Mouse (Mus musculus): Measurements from ENCODE around the gene Dhx33. TPM values are rescaled to one million over a fixed set of nuclear protein-coding genes. Genes with fewer than 3 reads are reported as not detected.

The Dhx33 gene
- total and polyA plus RNA-seq, 2 experiments = 7.8 to 22.0 TPM

DNA sequence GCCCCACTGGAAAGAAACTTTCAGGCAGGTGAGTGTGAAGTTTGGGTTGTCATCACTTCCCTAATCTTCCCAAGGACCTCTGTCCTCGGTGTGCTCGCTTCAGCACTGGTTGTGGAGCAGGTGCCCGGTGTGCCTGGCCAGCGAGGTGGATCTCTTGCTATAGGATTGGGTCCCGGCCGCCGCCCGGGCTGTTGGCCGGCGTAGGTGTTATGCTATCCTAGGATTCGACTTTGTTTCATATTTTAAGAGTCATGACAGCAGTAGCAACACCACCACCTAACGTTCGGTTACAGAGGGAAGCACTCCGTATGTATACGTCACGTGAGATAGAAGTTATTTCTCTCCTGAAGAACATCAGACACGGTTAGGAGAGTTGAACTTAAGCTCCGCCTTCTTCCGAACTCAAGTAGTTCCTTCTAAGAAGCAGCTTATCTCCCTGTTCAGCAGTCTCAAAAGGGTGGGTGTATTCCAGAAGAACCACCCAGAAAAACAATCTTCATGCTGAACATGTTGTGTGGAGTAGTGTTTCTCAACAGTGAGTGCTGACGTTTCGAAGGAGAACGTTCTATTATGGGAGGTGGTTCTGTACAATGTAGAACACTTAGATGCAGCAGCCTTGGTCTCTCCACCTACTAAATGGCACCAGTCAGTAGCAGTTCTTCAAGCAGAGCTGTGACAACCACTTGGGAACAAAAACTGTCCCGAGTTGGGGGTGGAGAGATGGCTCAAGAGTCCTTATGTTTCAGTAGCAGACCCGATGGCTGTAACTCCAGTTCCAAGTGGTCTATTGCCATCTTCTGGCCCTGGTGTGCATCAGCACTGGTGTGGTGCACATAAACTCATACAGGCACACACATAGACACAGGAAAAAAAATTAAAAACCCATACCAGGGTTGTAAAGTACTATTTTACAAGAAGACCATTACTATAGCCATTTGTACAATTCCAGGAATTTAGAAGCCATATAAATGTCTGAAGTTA is 33.4 kb downstream of the Dhx33 start:
- Histone ChIP-seq H3K4me3 (ENCODE audit: insufficient read depth, low read depth, low read length) (peak overlapping the region; percentile 97), H3K9ac (ENCODE audit: low read depth, low read length) (peak overlapping the region; percentile 84), H3K27me3 (ENCODE audit: control insufficient read depth, insufficient read depth, low read length) (no peaks in the 10 kb centered on the region), H3K4me1 (ENCODE audit: control insufficient read depth, insufficient read depth, low read length) (peaks cover 13% of the 10 kb centered on the region), H3K27ac (replicated peaks; ENCODE audit: insufficient read depth, low read depth, low read length) (peak overlapping the region; percentile 79), H3K36me3 (ENCODE audit: control insufficient read depth, insufficient read depth, low read length) (peaks cover 21% of the 10 kb centered on the region), H3K79me2 (ENCODE audit: control insufficient read depth, insufficient read depth, low read length) (peaks cover 13% of the 10 kb centered on the region; the same call in 1 of the 2 replicates)
- 11% methylated on average over 24 of the region's 24 CpGs for WGBS
- TF ChIP-seq POLR2A (IDR thresholded peaks at IDR 0.05; ENCODE audit: extremely low read depth, insufficient read depth, low read length) (no peak), CTCF (IDR thresholded peaks at IDR 0.05; ENCODE audit: low read depth, low read length) (peak; percentile 32; the same call in 1 of the 2 replicates)
- DNase-seq (ENCODE audit: extremely low read depth, low read depth, low spot score) = peak; percentile 55

DNA sequence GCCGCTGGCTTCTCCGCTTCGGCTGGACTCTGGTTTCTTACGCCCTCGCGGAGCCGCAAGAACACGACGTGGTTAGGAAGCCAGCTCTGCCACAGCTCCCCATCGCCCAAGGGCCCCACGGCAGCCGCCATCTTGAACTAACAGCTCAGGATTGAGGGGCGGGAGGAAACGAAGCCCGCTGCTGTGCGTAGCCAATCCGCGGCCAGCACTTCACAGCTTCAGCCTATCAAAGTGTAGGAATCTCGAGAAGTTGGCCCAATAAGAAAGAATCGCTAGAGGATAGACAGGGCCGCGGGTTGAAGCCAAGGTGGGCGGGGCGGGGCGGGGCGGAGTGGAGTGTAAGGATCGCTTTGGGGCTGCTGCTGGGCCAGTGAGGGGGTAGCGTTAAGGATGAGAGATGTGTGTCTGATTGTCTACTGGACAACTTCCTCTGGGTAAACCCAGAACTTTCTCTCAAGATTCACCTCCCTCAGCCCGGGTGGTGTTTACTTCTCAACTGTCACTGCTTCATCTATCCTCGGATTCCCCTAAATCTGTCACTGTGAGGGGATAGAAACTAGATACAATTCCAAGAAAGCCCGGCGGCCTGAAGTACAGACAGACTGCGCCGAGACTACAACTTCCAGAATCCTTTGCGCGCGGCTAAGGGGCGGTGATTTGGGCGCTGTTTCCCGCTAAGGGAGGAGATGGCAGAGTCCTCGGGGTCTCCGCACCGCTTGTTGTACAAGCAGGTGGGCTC is 34.2 kb downstream of the Dhx33 start, which contains the start of the genes Nup88 and Rpain:
Gene Nup88, minus strand, starts transcription at position 153 of the 739 bp plus-strand sequence.
Gene Rpain, plus strand, starts transcription at position 393 of the 739 bp plus-strand sequence.
- Histone ChIP-seq H3K27ac (replicated peaks; ENCODE audit: insufficient read depth, low read depth, low read length) (peak within 1 kb of the TSS; percentile 79), H3K4me1 (ENCODE audit: control insufficient read depth, insufficient read depth, low read length) (peaks cover 13% of the 10 kb centered on the region)
- TF ChIP-seq CTCF (IDR thresholded peaks at IDR 0.05; ENCODE audit: low read depth, low read length) (no peak), POLR2A (IDR thresholded peaks at IDR 0.05; ENCODE audit: extremely low read depth, insufficient read depth, low read length) (peak; percentile 80)

DNA sequence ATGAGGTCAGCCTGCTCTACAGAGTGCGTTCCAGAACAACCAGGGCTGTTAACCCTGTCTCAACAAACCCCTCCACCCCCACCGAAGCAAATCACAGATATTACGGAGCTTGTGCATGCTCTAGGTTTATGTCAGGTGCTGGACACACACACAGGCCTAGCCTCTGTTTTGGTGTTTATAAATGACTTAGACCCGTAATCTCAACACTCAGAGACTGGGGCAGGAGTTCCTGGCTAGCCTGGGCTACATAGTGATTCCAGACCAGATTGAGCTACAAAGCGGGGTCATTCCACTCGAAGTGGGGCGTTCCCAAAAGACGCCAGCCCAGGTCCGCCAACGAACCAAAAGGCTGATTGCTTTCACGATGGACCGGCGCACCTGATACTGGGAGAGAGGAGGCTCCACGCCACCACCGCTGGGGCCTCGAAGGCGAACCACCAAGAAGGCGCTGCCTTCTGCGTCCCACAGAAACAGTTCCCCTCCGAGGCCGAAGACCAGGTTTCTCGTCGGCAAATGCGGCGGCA is 34.9 kb downstream of the Dhx33 start:
- TF ChIP-seq CTCF (IDR thresholded peaks at IDR 0.05; ENCODE audit: low read depth, low read length) = no peak
- TF ChIP-seq POLR2A (IDR thresholded peaks at IDR 0.05; ENCODE audit: extremely low read depth, insufficient read depth, low read length) = no peak
- peak overlapping the region; percentile 82 for H3K9ac ChIP-seq (ENCODE audit: low read depth, low read length)
- peaks cover 15% of the 10 kb centered on the region; the same call in 1 of the 2 replicates for H3K79me2 ChIP-seq (ENCODE audit: control insufficient read depth, insufficient read depth, low read length)
- peak overlapping the region; percentile 83 for H3K4me3 ChIP-seq (ENCODE audit: insufficient read depth, low read depth, low read length)
- DNase-seq (ENCODE audit: extremely low read depth, low read depth, low spot score) = peak; percentile 51
- H3K27me3 ChIP-seq (ENCODE audit: control insufficient read depth, insufficient read depth, low read length) = no peaks in the 10 kb centered on the region
- H3K4me1 ChIP-seq (ENCODE audit: control insufficient read depth, insufficient read depth, low read length) = peaks cover 13% of the 10 kb centered on the region
- H3K36me3 ChIP-seq (ENCODE audit: control insufficient read depth, insufficient read depth, low read length) = peaks cover 26% of the 10 kb centered on the region
- WGBS = under 1% methylated on average over 25 of the region's 25 CpGs
- peak overlapping the region; percentile 65 for H3K27ac ChIP-seq (replicated peaks; ENCODE audit: insufficient read depth, low read depth, low read length)

More for the DNA sequence above, 34.2 kb downstream of the Dhx33 start, which contains the start of the genes Nup88 and Rpain:
- DNase-seq (ENCODE audit: extremely low read depth, low read depth, low spot score) = peak; percentile 94
- WGBS = under 1% methylated on average over 43 of the region's 43 CpGs
- Histone ChIP-seq H3K4me3 (ENCODE audit: insufficient read depth, low read depth, low read length) (peak within 1 kb of the TSS; percentile 97), H3K36me3 (ENCODE audit: control insufficient read depth, insufficient read depth, low read length) (peaks cover 22% of the 10 kb centered on the region), H3K9ac (ENCODE audit: low read depth, low read length) (peak within 1 kb of the TSS; percentile 84), H3K27me3 (ENCODE audit: control insufficient read depth, insufficient read depth, low read length) (no peaks in the 10 kb centered on the region), H3K79me2 (ENCODE audit: control insufficient read depth, insufficient read depth, low read length) (peaks cover 13% of the 10 kb centered on the region; the same call in 1 of the 2 replicates)

DNA sequence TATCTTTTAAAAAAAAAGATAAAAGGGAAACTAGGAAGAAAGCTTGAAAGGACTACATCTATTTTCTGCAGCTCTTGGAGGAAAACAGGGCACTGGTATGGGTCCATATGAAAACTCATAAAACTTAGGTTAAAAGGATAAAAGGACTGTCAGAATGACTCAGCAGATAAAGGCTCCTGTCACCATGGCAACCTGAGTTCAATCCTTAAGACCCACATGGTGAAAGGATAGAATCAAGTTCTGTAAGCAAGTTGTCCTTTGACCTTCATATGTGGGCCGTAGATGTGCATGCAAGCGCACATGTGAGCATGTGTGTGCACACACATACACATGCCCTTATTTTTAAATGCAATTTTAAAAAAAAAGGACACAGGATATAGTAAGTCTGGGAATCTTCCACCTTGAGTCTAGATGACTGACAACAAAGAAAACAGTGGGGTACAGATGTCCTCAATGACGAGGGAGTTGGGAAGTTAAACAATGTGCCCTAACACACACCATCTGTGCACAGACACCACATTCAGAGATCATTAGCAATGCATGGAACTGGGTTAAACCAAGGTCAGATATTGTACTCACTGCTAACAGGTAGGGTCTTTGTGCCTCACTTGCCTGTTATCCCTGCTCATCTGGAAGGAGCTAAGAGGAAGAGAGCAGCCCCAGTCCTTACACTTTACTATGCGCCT is 39.9 kb downstream of the Dhx33 start:
- no peak overlapping the region for H3K27ac ChIP-seq (replicated peaks; ENCODE audit: insufficient read depth, low read depth, low read length)
- H3K4me1 ChIP-seq (ENCODE audit: control insufficient read depth, insufficient read depth, low read length) = peaks cover 5% of the 10 kb centered on the region; the same call in 1 of the 2 replicates
- H3K79me2 ChIP-seq (ENCODE audit: control insufficient read depth, insufficient read depth, low read length) = peaks cover 6% of the 10 kb centered on the region; the same call in 1 of the 2 replicates
- no peak for DNase-seq (ENCODE audit: extremely low read depth, low read depth, low spot score)
- no peak overlapping the region for H3K9ac ChIP-seq (ENCODE audit: low read depth, low read length)
- no peak overlapping the region for H3K4me3 ChIP-seq (ENCODE audit: insufficient read depth, low read depth, low read length)
- 91% methylated on average over 4 of the region's 4 CpGs for WGBS
- no peaks in the 10 kb centered on the region for H3K27me3 ChIP-seq (ENCODE audit: control insufficient read depth, insufficient read depth, low read length)
- H3K36me3 ChIP-seq (ENCODE audit: control insufficient read depth, insufficient read depth, low read length) = peaks cover 49% of the 10 kb centered on the region
- TF ChIP-seq POLR2A (IDR thresholded peaks at IDR 0.05; ENCODE audit: extremely low read depth, insufficient read depth, low read length) = no peak
- no peak for TF ChIP-seq CTCF (IDR thresholded peaks at IDR 0.05; ENCODE audit: low read depth, low read length)

All from liver, adult 2 months (tissue).